Mouse (Mus musculus) CD4-positive helper T cell, adult 2 months (primary cell): ENCODE results near the gene Igsf8.
A peak's percentile ranks its signal among the peaks of the same experiment; 100 is the strongest.

Source experiments
- DNase-seq: peaks from one replicate; pipeline ENCODE4 v3.0.0-alpha.2; 2012; ENCODE audit warnings: low read depth, missing footprints, low spot score

Gene Igsf8

GRCm38 (mm10) chr1:172349504-172349903, 88.1 kb downstream of the Igsf8 start:
- DNase-seq, result no peak

- no peak for DNase-seq
Measured at GRCm38 (mm10) chr1:172349916-172350812, 88.7 kb downstream of the Igsf8 start.

DNA sequence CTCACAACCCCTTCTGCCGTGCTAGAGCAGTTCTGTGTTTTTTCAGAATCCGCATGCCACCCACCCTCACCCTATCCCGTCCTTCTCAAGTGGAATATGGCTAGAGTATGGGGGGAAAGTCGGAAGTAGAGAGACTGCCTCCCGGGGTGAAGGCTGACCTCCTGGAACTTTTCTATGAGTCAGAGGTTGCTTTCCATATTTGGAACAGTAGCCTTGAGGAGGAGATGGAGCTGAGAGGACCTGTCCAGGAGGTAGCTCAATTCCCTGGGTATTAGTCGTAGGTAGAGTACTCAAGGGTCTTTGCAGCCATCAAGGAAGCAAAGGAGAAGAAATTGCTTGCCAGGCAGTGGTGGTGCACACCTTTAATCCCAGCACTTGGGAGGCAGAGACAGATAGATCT, 90.6 kb downstream of the Igsf8 start:
- no peak for DNase-seq

DNA sequence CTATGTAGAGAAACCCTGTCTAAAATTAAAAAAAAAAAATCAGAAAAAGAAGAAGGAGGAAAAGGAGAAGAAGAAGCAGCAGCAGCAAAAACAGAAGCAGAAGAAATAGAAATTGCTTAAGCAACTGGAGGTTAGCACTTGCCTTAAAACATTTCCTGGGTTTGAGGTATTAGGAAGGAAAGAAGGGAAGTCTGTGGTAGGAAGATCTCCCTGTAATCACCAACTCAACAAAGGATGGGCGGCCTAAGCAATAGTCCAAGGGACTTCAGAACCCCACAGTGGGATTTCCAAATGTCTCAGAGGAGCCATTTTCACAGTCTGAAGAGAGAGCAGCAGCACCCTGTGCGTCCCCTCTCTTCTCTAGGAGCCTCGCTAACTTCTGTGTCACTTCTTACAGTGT, 91.0 kb downstream of the Igsf8 start:
- no peak for DNase-seq

DNA sequence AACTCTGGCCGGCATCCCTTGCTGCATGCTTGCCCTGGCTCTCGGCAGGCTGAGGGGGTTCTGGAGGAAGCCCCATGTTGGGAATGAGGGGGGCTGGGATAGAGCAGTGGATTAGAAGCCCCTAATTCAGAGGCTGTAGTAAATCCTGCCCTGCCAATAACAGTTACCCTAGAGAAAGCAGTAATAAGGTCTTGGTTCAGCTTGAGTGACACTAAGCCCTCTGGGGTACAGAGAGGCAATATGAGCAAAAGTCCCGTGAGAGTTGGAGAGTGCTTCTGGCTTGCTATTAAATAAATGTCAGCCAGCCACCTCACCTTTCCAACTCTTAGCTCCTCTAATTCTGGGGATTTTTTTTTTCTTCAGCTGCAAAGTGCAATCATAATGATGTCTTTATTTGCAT, 93.9 kb downstream of the Igsf8 start:
- no peak for DNase-seq

DNA sequence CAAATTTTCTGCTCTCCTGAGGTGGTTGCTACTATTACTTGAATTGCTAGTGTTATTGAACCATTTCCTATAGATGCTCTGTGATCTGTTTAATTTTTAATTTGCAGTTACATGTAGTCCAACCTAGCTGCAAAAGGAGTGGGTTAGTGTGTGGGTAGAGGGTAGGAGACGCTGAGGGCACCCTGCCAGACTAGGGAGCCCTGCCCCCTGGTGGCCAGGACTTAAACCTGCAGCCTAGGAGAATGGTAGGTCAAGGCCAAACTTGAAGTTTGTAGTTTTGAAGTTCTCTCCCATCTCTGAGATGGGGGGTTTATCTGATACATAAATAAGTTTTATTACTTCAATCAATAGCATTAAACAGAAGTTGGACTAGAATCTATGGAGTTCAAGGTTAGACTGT, 96.1 kb downstream of the Igsf8 start:
- peak; percentile 57 for DNase-seq

DNA sequence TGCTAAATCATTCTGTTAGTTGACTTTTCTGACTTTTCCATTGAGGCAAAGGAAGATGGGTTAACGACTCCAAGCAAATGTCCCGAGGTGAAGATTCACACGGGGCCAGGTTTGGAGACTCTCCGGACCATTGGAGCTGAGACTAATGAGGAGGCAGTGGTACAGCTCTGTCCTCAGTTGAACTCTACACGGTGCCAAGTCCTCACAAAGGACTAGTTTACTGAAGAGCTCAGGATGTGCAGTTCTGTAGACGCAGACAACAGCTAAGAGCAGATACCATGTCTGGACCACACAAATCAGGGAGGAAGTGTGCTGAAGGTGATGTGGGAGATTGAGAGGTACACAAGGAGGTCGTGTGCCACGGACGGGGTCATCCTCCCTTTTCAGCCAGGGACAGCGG, 96.9 kb downstream of the Igsf8 start:
- DNase-seq, result no peak

DNA sequence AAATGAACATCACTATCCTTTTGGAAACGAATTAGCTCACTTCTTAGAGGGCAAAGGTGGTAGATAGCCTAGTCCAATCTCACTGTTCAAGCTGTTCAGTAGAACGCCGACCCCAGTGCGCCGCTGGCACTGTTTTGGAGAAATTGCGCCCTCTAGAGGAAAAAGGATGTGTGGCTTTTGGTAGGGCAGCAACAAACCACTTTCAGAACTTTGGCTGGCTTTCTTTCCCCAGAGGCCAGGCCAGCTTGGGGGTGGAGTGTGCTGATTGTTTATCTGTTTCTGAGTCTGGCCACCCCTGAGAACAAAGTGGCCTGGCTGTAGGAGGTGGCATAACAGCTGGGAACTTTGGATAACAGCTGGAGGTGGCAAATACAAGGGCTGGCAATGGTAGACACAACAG, 103.2 kb downstream of the Igsf8 start:
- DNase-seq, result peak; percentile 28

DNA sequence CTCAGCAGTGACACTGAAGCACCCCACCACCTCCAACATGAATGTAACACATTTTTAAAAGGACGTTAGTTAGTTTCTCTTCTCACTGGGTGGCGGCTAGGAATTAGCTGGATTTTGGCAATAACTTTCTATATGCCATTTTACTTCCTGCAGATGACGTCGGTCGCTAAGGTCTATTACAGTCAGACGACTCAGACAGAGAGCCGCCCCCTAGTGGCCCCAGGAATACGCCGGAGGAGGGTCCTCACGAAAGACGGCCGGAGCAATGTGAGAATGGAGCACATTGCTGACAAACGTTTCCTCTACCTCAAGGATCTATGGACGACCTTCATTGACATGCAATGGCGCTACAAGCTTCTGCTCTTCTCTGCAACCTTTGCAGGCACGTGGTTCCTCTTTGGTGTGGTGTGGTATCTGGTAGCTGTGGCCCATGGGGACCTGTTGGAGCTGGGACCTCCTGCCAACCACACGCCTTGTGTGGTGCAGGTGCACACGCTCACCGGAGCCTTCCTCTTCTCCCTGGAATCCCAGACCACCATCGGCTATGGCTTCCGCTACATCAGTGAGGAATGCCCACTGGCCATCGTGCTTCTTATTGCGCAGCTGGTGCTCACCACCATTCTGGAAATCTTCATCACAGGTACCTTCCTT, 107.5 kb downstream of the Igsf8 start:
- DNase-seq, result peak; percentile 80
